Mouse (Mus musculus) intestine, embryonic 16.5 days (tissue): ENCODE data around the gene Gm49387. TPM values are rescaled to one million over a fixed set of nuclear protein-coding genes. Genes with fewer than 3 reads are reported as not detected.

Source experiments
- ATAC-seq: fragments of 200-750 bp; cut with Nextera tagmentation; 2 replicates; pipeline ENCODE4 v1.8.0; 2017; ENCODE audit warnings: moderate TSS enrichment, moderate library complexity
- H3K27ac ChIP-seq: fragments of 300-500 bp; sonication (generic); 2 replicates; pipeline ENCODE4 v1.5.1; 2014; ENCODE audit warnings: mild to moderate bottlenecking, low read length
- H3K27me3 ChIP-seq: fragments of 300-500 bp; sonication (generic); replicated peaks from 2 replicates; pipeline ENCODE4 v1.6.1; 2014; ENCODE audit warnings: low read length, control low read depth, mixed read lengths; ENCODE audit not compliant: control insufficient read depth, insufficient read depth
- H3K36me3 ChIP-seq: fragments of 300-500 bp; sonication (generic); 2 replicates; pipeline ENCODE4 v1.6.1; 2014; ENCODE audit warnings: low read length, control low read depth; ENCODE audit not compliant: control insufficient read depth, insufficient read depth
- H3K4me1 ChIP-seq: fragments of 300-500 bp; sonication (generic); 2 replicates; pipeline ENCODE4 v1.6.1; 2014; ENCODE audit warnings: low read length, control low read depth, mixed read lengths; ENCODE audit not compliant: control insufficient read depth, insufficient read depth
- H3K4me2 ChIP-seq: fragments of 300-500 bp; sonication (generic); 2 replicates; pipeline ENCODE4 v1.6.1; 2014; ENCODE audit warnings: low read depth, low read length, control low read depth
- H3K4me3 ChIP-seq: fragments of 300-500 bp; sonication (generic); 2 replicates; pipeline ENCODE4 v1.5.1; 2014; ENCODE audit warnings: mild to moderate bottlenecking, low read length
- H3K9ac ChIP-seq: fragments of 300-500 bp; sonication (generic); 2 replicates; pipeline ENCODE4 v1.6.1; 2014; ENCODE audit warnings: low read depth, low read length
- H3K9me3 ChIP-seq: fragments of 300-500 bp; sonication (generic); 2 replicates; pipeline ENCODE4 v1.6.1; 2016; ENCODE audit warnings: low read length, control low read depth; ENCODE audit not compliant: control insufficient read depth
- WGBS: fragments of 180-500 bp; shearing (Covaris S2); extraction: QIAGEN DNeasy Blood & Tissue Kit; methylation state at CpG from one replicate; pipeline ENCODE4 v1.1.7; 2014; 5-methylcytosine and 5-hydroxymethylcytosine counted together
- polyA plus RNA-seq: library from polyadenylated mRNA; unstranded; fragments of >200 nt; fragmentation: Nextera tagmentation; extraction: Ambion mirVana; gene quantifications from 2 replicates; pipeline ENCODE4 v1.2.1, GENCODE M21; 2015

Gm49387 gene
- polyA plus RNA-seq, 1 experiment from 2014 or later, result 4.3 TPM

- Histone ChIP-seq H3K27me3 (no peaks in the 10 kb centered on the region), H3K36me3 (no peaks in the 10 kb centered on the region), H3K4me3 (no peak overlapping the region), H3K4me2 (no peak overlapping the region), H3K4me1 (peaks cover 7% of the 10 kb centered on the region; the same call in 1 of the 2 replicates), H3K9me3 (no peaks in the 10 kb centered on the region), H3K27ac (no peak overlapping the region), H3K9ac (no peak overlapping the region)
- no peak for ATAC-seq
- WGBS, result 87% methylated on average over 9 of the region's 9 CpGs
Measured at GRCm38 (mm10) chr14:31556526-31557260, 84.0 kb downstream of the Gm49387 start.

- Histone ChIP-seq H3K4me2 (no peak overlapping the region), H3K9ac (no peak overlapping the region), H3K4me1 (peaks cover 7% of the 10 kb centered on the region; the same call in 1 of the 2 replicates), H3K27ac (no peak overlapping the region), H3K9me3 (no peaks in the 10 kb centered on the region), H3K27me3 (no peaks in the 10 kb centered on the region), H3K4me3 (no peak overlapping the region), H3K36me3 (no peaks in the 10 kb centered on the region)
- 56% methylated on average over 14 of the region's 14 CpGs for WGBS
- no peak for ATAC-seq
Measured at GRCm38 (mm10) chr14:31555963-31556434, 84.7 kb downstream of the Gm49387 start.

GRCm38 (mm10) chr14:31555021-31555420, 85.7 kb downstream of the Gm49387 start:
- Histone ChIP-seq H3K9me3 (no peaks in the 10 kb centered on the region), H3K4me2 (no peak overlapping the region), H3K36me3 (no peaks in the 10 kb centered on the region), H3K4me1 (no peaks in the 10 kb centered on the region), H3K27me3 (no peaks in the 10 kb centered on the region), H3K27ac (no peak overlapping the region), H3K4me3 (no peak overlapping the region), H3K9ac (no peak overlapping the region)
- 89% methylated on average over 7 of the region's 7 CpGs for WGBS
- ATAC-seq, result no peak

GRCm38 (mm10) chr14:31543885-31544442, 96.7 kb downstream of the Gm49387 start:
- Histone ChIP-seq H3K27me3 (no peaks in the 10 kb centered on the region), H3K36me3 (no peaks in the 10 kb centered on the region), H3K27ac (no peak overlapping the region), H3K4me3 (no peak overlapping the region), H3K9ac (0 out of 2 replicates have a peak overlapping the region, but pooled peaks have one; percentile 5), H3K4me2 (no peak overlapping the region), H3K4me1 (no peaks in the 10 kb centered on the region), H3K9me3 (0 out of 2 replicates have a peak, but pooled peaks cover 2% of the 10 kb centered on the region)
- ATAC-seq, result no peak
- WGBS, result 67% methylated on average over 11 of the region's 11 CpGs

- WGBS, result 81% methylated on average over 6 of the region's 6 CpGs
- Histone ChIP-seq H3K4me2 (no peak overlapping the region), H3K4me1 (0 out of 2 replicates have a peak, but pooled peaks cover 4% of the 10 kb centered on the region), H3K9ac (no peak overlapping the region), H3K27me3 (no peaks in the 10 kb centered on the region), H3K27ac (no peak overlapping the region), H3K36me3 (no peaks in the 10 kb centered on the region), H3K4me3 (no peak overlapping the region), H3K9me3 (no peaks in the 10 kb centered on the region)
- ATAC-seq, result no peak
Measured at GRCm38 (mm10) chr14:31537298-31537697, 103.4 kb downstream of the Gm49387 start.

- Histone ChIP-seq H3K9ac (no peak overlapping the region), H3K4me2 (no peak overlapping the region), H3K4me3 (no peak overlapping the region), H3K27me3 (no peaks in the 10 kb centered on the region), H3K36me3 (no peaks in the 10 kb centered on the region), H3K27ac (no peak overlapping the region), H3K4me1 (0 out of 2 replicates have a peak, but pooled peaks cover 4% of the 10 kb centered on the region), H3K9me3 (no peaks in the 10 kb centered on the region)
- no peak for ATAC-seq
- 53% methylated on average over 3 of the region's 3 CpGs for WGBS
Measured at GRCm38 (mm10) chr14:31532656-31533055, 108.0 kb downstream of the Gm49387 start.

GRCm38 (mm10) chr14:31531506-31532148, 109.1 kb downstream of the Gm49387 start:
- H3K4me2 ChIP-seq, result no peak overlapping the region
- ATAC-seq, result 0 out of 2 replicates have a peak, but pooled peaks have one; percentile 24
- no peaks in the 10 kb centered on the region for H3K9me3 ChIP-seq
- H3K36me3 ChIP-seq, result no peaks in the 10 kb centered on the region
- no peak overlapping the region for H3K4me3 ChIP-seq
- 59% methylated on average over 12 of the region's 12 CpGs for WGBS
- no peaks in the 10 kb centered on the region for H3K27me3 ChIP-seq
- peak overlapping the region; percentile 73 for H3K27ac ChIP-seq
- H3K4me1 ChIP-seq, result 0 out of 2 replicates have a peak, but pooled peaks cover 4% of the 10 kb centered on the region
- no peak overlapping the region for H3K9ac ChIP-seq

GRCm38 (mm10) chr14:31530847-31531246, 109.8 kb downstream of the Gm49387 start:
- Histone ChIP-seq H3K4me2 (no peak overlapping the region), H3K4me1 (0 out of 2 replicates have a peak, but pooled peaks cover 4% of the 10 kb centered on the region), H3K9me3 (no peaks in the 10 kb centered on the region), H3K27me3 (no peaks in the 10 kb centered on the region), H3K9ac (no peak overlapping the region), H3K4me3 (no peak overlapping the region), H3K27ac (peak overlapping the region; percentile 77), H3K36me3 (no peaks in the 10 kb centered on the region)
- WGBS, result 64% methylated on average over 4 of the region's 4 CpGs
- peak; percentile 82 for ATAC-seq

- no peaks in the 10 kb centered on the region for H3K27me3 ChIP-seq
- no peak overlapping the region for H3K4me2 ChIP-seq
- no peaks in the 10 kb centered on the region for H3K36me3 ChIP-seq
- H3K9me3 ChIP-seq, result no peaks in the 10 kb centered on the region
- WGBS, result 71% methylated on average over 7 of the region's 7 CpGs
- H3K4me1 ChIP-seq, result no peaks in the 10 kb centered on the region
- no peak overlapping the region for H3K9ac ChIP-seq
- no peak overlapping the region for H3K4me3 ChIP-seq
- ATAC-seq, result no peak
- H3K27ac ChIP-seq, result no peak overlapping the region
Measured at GRCm38 (mm10) chr14:31525040-31525810, 115.5 kb downstream of the Gm49387 start.
